30 mouse cellular contexts compared by ENCODE assay signal in the genomic region with DNA sequence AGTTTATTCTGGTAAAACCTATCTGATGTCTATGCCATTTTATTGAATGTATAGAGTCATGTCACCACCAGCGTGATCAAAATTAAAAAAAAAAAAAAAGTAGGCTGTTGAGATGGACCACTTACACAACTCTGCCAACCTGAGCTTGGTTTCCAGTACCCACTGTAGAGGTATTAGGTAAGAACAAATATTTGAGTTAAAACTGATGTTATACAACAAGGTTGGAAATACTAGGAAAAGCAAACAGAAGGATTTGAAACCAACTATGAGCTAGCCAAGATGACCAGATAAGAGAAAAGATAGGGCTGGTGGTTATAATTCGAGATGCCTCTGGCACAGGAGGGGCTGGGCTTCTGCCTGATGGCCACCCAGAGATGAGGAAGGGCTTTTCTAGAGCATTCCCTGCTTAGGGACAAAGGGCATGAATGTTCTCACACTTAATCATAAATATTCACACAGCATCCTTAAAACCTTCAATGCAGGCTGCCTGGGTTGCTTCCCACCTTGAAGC.
"Had no signal": no experiment of that assay in that cellular context is flagged by ENCODE, and none has a peak within 500 bp of the region (broad histone marks: within the 10 kb centered on the region; RNA-seq: fewer than 3 reads in every experiment).

No protein-coding gene starts in this region.

- H3K36me3 ChIP-seq: limb, embryonic 10.5 days; limb, embryonic 12.5 days; limb, embryonic 13.5 days; limb, embryonic 15.5 days; liver, embryonic 13.5 days; liver, embryonic 15.5 days; lung, embryonic 15.5 days; midbrain, embryonic 10.5 days; midbrain, embryonic 12.5 days; midbrain, embryonic 13.5 days; midbrain, embryonic 15.5 days; neural tube, embryonic 12.5 days had no signal

- H3K9me3 ChIP-seq: limb, embryonic 10.5 days; limb, embryonic 12.5 days; limb, embryonic 13.5 days; limb, embryonic 15.5 days; liver, embryonic 13.5 days; liver, embryonic 15.5 days; lung, embryonic 15.5 days; megakaryocyte, embryonic 14.5 days; midbrain, embryonic 10.5 days; midbrain, embryonic 12.5 days; midbrain, embryonic 13.5 days; midbrain, embryonic 15.5 days; neural tube, embryonic 12.5 days had no signal

- H3K4me1 ChIP-seq: limb, embryonic 10.5 days; limb, embryonic 12.5 days; limb, embryonic 13.5 days; limb, embryonic 15.5 days; liver, embryonic 13.5 days; liver, embryonic 15.5 days; megakaryocyte, embryonic 14.5 days; midbrain, embryonic 10.5 days; midbrain, embryonic 12.5 days; midbrain, embryonic 13.5 days; midbrain, embryonic 15.5 days; neural tube, embryonic 12.5 days had no signal

- H3K4me3 ChIP-seq: left cerebral cortex, adult 2 months; limb, embryonic 10.5 days; limb, embryonic 12.5 days; limb, embryonic 13.5 days; limb, embryonic 15.5 days; liver, embryonic 13.5 days; liver, embryonic 15.5 days; lung, embryonic 15.5 days; megakaryocyte, embryonic 14.5 days; midbrain, embryonic 10.5 days; midbrain, embryonic 12.5 days; midbrain, embryonic 13.5 days; midbrain, embryonic 15.5 days; myocyte; neural tube, embryonic 12.5 days had no signal

- H3K27me3 ChIP-seq: limb, embryonic 12.5 days; limb, embryonic 13.5 days; limb, embryonic 15.5 days; liver, embryonic 13.5 days; liver, embryonic 15.5 days; lung, embryonic 15.5 days; midbrain, embryonic 12.5 days; midbrain, embryonic 13.5 days; midbrain, embryonic 15.5 days; neural tube, embryonic 12.5 days had no signal

- DNase-seq: layer of hippocampus, postnatal 36 days; left cerebral cortex, postnatal 4 days; liver, embryonic 13.5 days; lung, adult 18-20 months; lung, adult 2 months; lung, embryonic 14.5 days; lung, postnatal 10 days; lung, postnatal 14 days; lung, postnatal 36 days; lung, postnatal 4 days; midbrain, embryonic 14.5 days had no signal

- H3K9ac ChIP-seq: limb, embryonic 12.5 days; limb, embryonic 13.5 days; limb, embryonic 15.5 days; liver, embryonic 13.5 days; liver, embryonic 14.5 days; liver, embryonic 15.5 days; lung, embryonic 14.5 days; lung, embryonic 15.5 days; midbrain, embryonic 12.5 days; midbrain, embryonic 13.5 days; midbrain, embryonic 15.5 days; neural tube, embryonic 12.5 days had no signal

- ATAC-seq: lung, postnatal 0 days; midbrain, embryonic 13.5 days; midbrain, embryonic 15.5 days; midbrain, embryonic 16.5 days had no signal

- H3K4me2 ChIP-seq: limb, embryonic 12.5 days; limb, embryonic 13.5 days; limb, embryonic 15.5 days; liver, embryonic 13.5 days; liver, embryonic 15.5 days; lung, embryonic 14.5 days; lung, embryonic 15.5 days; midbrain, embryonic 11.5 days; midbrain, embryonic 12.5 days; midbrain, embryonic 13.5 days; midbrain, embryonic 15.5 days; neural tube, embryonic 12.5 days had no signal

- H3K27ac ChIP-seq: left cerebral cortex, adult 2 months; limb, embryonic 10.5 days; limb, embryonic 12.5 days; limb, embryonic 13.5 days; limb, embryonic 15.5 days; liver, embryonic 13.5 days; liver, embryonic 14.5 days; liver, embryonic 15.5 days; lung, embryonic 15.5 days; macrophage; midbrain, embryonic 10.5 days; midbrain, embryonic 12.5 days; midbrain, embryonic 13.5 days; midbrain, embryonic 15.5 days; neural tube, embryonic 12.5 days had no signal
